Mouse (Mus musculus): Measurements from ENCODE around the gene Fgd4. TPM values are rescaled to one million over a fixed set of nuclear protein-coding genes. Genes with fewer than 3 reads are reported as not detected.

Gene Fgd4
- polyA plus RNA-seq (2012; rRNA removed), result 13.1 and 15.5 TPM in 2 replicates

DNA sequence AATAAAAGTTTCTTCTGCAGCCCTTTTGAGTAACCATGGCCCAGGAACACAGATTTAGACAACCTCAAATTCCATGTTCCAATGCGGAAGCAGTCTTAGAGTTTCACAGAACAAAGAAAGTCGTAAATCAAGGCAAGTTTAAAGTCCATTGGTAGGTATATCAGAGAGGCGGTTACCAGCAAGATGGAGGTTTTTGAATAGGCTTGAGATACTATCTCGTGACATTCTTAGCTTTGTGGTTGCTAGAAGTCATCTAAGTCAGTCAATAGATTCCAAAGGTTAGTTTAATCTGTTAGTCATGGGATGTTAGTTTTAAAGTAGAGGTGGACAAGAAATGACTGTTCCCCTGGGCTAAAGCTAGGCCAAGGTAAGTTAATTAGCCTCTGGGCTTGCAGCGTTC is at the start of gene Fgd4:
Gene Fgd4 (minus strand): TSS at position 89 of the 400 bp plus-strand sequence.
- TF ChIP-seq POLR2A (IDR thresholded peaks at IDR 0.05; ENCODE audit: borderline replicate concordance, extremely low read depth, insufficient read depth, insufficient read length, poor library complexity, severe bottlenecking), result no peak
- TF ChIP-seq CTCF (IDR thresholded peaks at IDR 0.05; ENCODE audit: borderline replicate concordance, extremely low read depth, insufficient read depth, insufficient read length), result no peak
- DNase-seq (ENCODE audit: low read depth), result no peak

DNA sequence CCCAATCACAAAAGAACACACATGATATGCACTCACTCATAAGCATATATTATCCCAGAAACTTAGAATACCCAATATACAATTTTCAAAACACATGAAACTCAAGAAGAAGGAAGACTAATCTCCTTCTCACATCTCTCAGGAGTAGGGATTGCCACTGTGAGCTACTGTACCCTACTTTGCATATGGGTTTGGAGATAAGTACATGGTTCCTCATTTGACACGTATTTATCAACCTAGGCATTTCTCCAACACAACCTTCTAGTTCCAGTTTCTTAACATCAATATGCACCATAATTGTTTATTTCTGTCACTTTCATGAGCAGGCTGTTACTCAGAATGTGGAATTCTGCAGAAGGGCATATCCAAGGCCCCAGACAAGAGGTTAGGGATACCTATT is 44.8 kb upstream of the Fgd4 start:
- no peak for DNase-seq (ENCODE audit: low read depth)
- TF ChIP-seq CTCF (IDR thresholded peaks at IDR 0.05; ENCODE audit: borderline replicate concordance, extremely low read depth, insufficient read depth, insufficient read length), result no peak
- TF ChIP-seq POLR2A (IDR thresholded peaks at IDR 0.05; ENCODE audit: borderline replicate concordance, extremely low read depth, insufficient read depth, insufficient read length, poor library complexity, severe bottlenecking), result no peak

DNA sequence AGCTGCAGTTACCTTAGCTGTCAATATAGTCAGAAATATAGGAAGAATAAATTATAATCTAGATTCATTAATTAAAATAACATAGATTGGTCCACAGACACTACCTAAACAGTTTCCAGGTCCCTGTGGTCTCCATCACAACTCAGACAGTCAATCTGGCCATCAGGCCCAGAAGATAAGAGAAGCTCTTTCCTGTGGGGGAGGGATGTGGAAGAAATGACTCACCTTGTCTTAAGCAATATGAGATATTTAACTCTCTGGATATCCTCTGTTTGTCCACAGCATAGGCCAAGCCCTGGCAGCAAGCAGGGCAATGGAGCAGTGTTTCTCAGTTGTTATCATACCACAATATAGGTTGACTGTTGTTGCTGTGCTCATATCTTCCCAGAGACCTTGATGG is 33.4 kb upstream of the Fgd4 start:
- DNase-seq (ENCODE audit: low read depth), result no peak
- TF ChIP-seq POLR2A (IDR thresholded peaks at IDR 0.05; ENCODE audit: borderline replicate concordance, extremely low read depth, insufficient read depth, insufficient read length, poor library complexity, severe bottlenecking) (no peak), CTCF (IDR thresholded peaks at IDR 0.05; ENCODE audit: borderline replicate concordance, extremely low read depth, insufficient read depth, insufficient read length) (no peak)

DNA sequence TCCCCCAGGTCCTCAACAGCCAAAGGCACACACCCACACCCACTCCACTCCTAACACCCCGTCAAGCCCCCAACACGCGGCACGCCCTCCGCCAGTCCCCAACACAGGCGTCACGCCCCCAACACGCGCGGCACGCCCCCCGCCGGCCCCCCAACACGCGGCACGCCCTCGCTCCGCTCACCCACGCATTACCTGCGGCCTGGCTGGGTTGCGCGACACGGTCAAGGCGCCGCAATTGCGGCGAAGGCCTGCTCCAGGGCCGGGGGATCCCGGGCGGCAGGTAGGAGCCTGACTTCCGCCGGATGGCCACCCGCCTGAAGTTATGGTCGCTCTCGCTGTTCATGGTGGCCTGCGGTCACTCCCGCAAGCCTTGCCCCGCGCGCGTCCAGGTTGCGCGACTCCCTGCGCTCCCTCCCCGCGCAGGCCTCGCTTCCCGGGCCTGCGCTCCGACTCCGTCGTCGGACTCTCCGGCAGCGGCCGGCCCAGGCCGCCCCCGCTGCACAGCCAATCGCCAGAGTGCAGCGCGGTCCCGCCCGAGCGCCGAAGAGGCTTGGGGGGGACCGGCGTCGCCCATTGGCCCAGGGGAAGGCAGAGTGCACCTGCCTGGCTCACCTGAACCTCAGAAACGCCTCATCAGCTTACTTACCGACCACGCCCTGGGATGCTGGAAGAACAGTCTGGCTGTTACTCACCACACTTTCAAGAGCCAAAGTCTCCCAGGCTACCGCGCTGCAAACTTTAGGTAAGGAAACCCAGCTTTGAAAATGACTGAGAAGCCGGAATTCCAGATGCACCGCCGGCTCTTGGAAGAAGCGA is 555 bp downstream of the Fgd4 start:
- peak; percentile 61 for DNase-seq (ENCODE audit: low read depth)
- TF ChIP-seq CTCF (IDR thresholded peaks at IDR 0.05; ENCODE audit: borderline replicate concordance, extremely low read depth, insufficient read depth, insufficient read length) (no peak), POLR2A (IDR thresholded peaks at IDR 0.05; ENCODE audit: borderline replicate concordance, extremely low read depth, insufficient read depth, insufficient read length, poor library complexity, severe bottlenecking) (0 out of 2 replicates have a peak, but pooled peaks have one; percentile 8)

DNA sequence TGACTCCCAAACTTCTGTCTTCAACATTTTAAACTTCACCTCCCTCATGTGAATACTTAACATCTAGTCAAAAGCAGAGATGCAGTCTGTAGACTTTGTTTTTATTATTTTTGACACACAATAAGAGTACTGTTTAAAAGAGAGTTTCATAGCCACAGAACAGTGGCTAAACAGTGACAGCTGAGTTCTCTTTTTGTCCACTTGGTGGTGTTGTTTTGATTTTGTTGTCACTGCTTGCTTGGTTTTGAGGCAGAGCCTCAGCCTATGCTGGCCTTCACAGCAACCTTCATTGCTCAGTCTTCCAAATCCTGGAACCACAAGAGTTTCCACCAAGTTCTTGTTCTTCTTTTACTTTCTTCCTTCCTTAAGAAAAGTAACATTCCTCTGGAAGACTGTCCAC is 3.8 kb downstream of the Fgd4 start:
- DNase-seq (ENCODE audit: low read depth), result no peak
- TF ChIP-seq POLR2A (IDR thresholded peaks at IDR 0.05; ENCODE audit: borderline replicate concordance, extremely low read depth, insufficient read depth, insufficient read length, poor library complexity, severe bottlenecking) (no peak), CTCF (IDR thresholded peaks at IDR 0.05; ENCODE audit: borderline replicate concordance, extremely low read depth, insufficient read depth, insufficient read length) (peak; percentile 26; the same call in 1 of the 2 replicates)

DNA sequence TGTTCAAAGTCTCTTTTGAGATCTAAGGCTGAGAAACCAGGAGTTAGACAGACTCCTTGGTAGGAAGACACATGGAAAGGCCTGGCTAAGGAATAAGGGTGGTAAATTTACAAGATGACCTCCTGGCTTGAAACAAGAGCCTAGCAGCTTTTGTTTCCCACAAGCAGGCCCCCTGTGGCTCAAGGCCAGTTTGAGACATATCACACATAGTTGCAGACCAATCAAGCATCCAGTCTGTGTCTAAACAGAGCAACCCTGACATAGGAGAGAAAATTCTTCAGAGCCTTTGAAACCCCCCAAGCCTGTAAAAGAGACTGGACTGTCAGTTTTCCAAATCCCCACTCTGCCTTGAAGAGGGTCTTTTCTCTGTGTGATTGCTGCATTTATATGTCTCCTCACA is 7.7 kb downstream of the Fgd4 start:
- DNase-seq (ENCODE audit: low read depth), result no peak
- no peak for TF ChIP-seq POLR2A (IDR thresholded peaks at IDR 0.05; ENCODE audit: borderline replicate concordance, extremely low read depth, insufficient read depth, insufficient read length, poor library complexity, severe bottlenecking)
- TF ChIP-seq CTCF (IDR thresholded peaks at IDR 0.05; ENCODE audit: borderline replicate concordance, extremely low read depth, insufficient read depth, insufficient read length), result no peak

DNA sequence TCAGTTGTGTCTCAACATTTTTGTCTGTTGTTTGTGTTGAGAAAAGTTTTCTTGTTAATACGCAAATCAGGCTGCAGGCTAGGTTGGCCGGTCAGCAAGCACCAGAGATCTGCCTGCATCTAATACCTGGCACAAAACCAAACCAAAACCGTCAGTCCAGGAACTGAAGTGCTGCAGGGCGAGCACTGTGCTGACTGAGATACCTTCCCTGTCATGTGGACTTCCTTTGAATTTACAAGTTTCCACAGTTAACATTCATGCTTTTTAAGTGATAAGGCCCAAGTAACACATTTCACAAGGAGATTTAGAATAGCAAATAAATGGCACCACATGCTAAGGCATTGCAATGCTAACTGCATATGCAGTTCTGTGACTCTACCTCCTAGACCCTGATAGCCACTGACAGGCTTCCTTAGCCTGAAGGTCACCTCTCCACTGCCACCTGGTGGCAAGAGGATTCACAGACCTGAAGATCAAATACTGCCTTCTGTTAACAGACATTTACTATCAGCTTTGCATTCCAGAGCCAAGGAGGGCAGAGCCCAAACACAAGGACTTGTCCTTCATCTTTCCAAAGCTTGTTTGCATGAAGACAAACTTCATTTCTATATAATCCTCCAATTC is 15.8 kb downstream of the Fgd4 start:
- no peak for TF ChIP-seq POLR2A (IDR thresholded peaks at IDR 0.05; ENCODE audit: borderline replicate concordance, extremely low read depth, insufficient read depth, insufficient read length, poor library complexity, severe bottlenecking)
- peak; percentile 86; the same call in 1 of the 2 replicates for TF ChIP-seq CTCF (IDR thresholded peaks at IDR 0.05; ENCODE audit: borderline replicate concordance, extremely low read depth, insufficient read depth, insufficient read length)
- peak; percentile 93 for DNase-seq (ENCODE audit: low read depth)

DNA sequence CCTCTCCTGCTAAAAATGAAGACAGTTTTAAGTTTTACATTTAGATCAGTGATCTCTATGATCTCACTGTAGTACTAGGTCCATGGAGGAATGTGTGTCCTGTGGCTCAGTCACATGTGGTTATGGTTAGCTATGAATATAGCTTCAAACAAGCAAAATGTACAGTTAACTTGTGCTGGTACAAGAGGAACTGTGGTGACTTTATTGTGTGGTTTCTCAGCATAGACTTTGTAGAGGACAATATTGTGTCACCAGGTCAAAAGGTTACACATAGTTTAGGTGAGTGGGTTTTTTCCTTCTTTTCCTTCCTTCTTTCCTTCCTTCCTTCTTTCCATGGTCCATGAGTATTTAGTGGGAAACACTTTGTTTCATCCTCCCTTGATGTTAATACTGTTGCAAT is 23.8 kb downstream of the Fgd4 start:
- TF ChIP-seq CTCF (IDR thresholded peaks at IDR 0.05; ENCODE audit: borderline replicate concordance, extremely low read depth, insufficient read depth, insufficient read length), result no peak
- no peak for TF ChIP-seq POLR2A (IDR thresholded peaks at IDR 0.05; ENCODE audit: borderline replicate concordance, extremely low read depth, insufficient read depth, insufficient read length, poor library complexity, severe bottlenecking)
- DNase-seq (ENCODE audit: low read depth), result no peak

DNA sequence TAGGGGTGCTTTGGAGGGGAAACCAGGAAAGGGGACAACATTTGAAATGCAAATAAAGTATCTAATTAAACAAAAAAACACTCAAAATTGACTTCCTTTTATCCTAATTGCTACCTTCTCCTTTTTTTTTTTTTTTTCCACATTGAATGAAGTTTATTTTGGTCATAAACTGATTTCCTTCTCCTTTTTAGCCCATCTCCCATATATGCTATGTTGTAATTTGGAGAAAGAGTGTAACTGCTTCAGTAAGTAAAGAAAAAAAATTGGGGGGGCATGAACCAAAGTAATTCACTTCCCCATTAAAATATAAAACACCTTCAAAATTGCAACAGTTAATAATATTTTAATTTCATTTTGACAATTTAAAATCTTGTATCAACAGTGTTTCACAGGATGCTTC is 25.8 kb downstream of the Fgd4 start:
- DNase-seq (ENCODE audit: low read depth), result no peak
- TF ChIP-seq POLR2A (IDR thresholded peaks at IDR 0.05; ENCODE audit: borderline replicate concordance, extremely low read depth, insufficient read depth, insufficient read length, poor library complexity, severe bottlenecking) (no peak), CTCF (IDR thresholded peaks at IDR 0.05; ENCODE audit: borderline replicate concordance, extremely low read depth, insufficient read depth, insufficient read length) (no peak)

DNA sequence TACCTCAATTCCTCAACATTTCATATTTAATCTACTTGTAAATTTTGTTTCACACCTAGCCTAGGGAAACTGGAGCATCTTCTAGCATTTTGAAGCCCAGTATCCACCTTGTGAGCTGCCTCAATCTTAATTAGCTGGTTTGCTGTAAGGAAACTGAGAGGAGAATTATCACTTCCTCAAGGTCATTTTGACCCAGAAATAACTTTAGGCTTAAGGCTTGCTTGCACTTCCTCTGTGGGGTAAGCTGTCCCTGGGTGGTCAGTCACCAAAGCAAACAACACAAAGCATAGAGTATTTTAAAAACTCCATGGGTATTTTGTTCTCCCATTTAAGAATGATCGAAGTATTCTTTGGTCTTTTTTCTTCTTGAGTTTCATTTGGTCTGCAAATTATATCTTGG is 27.2 kb downstream of the Fgd4 start:
- DNase-seq (ENCODE audit: low read depth), result no peak

DNA sequence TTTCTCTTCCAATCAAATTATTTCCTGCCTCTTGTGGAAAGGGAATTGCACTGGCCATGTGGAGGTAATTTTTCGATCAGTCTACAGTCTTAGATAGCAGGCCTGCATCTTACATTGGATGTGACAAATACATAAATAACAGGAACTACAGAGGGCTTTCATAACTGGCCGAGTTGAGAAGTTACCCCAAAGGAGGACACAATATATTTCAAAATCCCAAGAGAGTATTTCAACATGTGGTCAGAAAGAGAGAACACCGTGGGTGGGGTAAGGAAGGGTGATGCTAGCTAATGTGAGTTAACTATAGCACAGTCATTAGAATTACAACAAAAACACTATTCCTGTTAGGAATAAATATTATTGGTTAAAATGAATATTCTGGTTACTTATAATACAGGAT is 29.0 kb downstream of the Fgd4 start:
- TF ChIP-seq CTCF (IDR thresholded peaks at IDR 0.05; ENCODE audit: borderline replicate concordance, extremely low read depth, insufficient read depth, insufficient read length) (no peak), POLR2A (IDR thresholded peaks at IDR 0.05; ENCODE audit: borderline replicate concordance, extremely low read depth, insufficient read depth, insufficient read length, poor library complexity, severe bottlenecking) (no peak)
- DNase-seq (ENCODE audit: low read depth), result no peak

More for the DNA sequence above, 27.2 kb downstream of the Fgd4 start:
- TF ChIP-seq POLR2A (IDR thresholded peaks at IDR 0.05; ENCODE audit: borderline replicate concordance, extremely low read depth, insufficient read depth, insufficient read length, poor library complexity, severe bottlenecking) (no peak), CTCF (IDR thresholded peaks at IDR 0.05; ENCODE audit: borderline replicate concordance, extremely low read depth, insufficient read depth, insufficient read length) (no peak)
